Mouse (Mus musculus): ENCODE data around the gene Tenm4. TPM values are rescaled to one million over a fixed set of nuclear protein-coding genes. Genes with fewer than 3 reads are reported as not detected.

Gene Tenm4
- total and polyA plus RNA-seq, 3 experiments, result 0.04 to 0.38 TPM; not detected in 1

GRCm38 (mm10) chr7:96414290-96415055 is 243.4 kb downstream of the Tenm4 start:
- no peak for DNase-seq (ENCODE audit: low spot score)
- no peak for ATAC-seq (ENCODE audit: extremely low read depth, insufficient number of reproducible peaks, low FRiP score, poor library complexity, severe bottlenecking)
- H3K4me1 ChIP-seq (ENCODE audit: insufficient read depth, low read depth, low read length), result no peaks in the 10 kb centered on the region
- no peaks in the 10 kb centered on the region for H3K36me3 ChIP-seq (replicated peaks)
- peaks cover 41% of the 10 kb centered on the region for H3K9me3 ChIP-seq (replicated peaks)
- H3K4me3 ChIP-seq (ENCODE audit: low read depth, low read length), result no peak overlapping the region
- no peak for TF ChIP-seq TAL1 (conservative IDR thresholded peaks at IDR 0.05; ENCODE audit: low read depth, low read length)
- no peak for TF ChIP-seq POLR2AphosphoS5 (IDR thresholded peaks at IDR 0.05; ENCODE audit: insufficient replicate concordance, low read depth, low read length)
- no peak for TF ChIP-seq GATA1 (IDR thresholded peaks at IDR 0.05; ENCODE audit: borderline replicate concordance, low read length)
- no peak for TF ChIP-seq CTCF (IDR thresholded peaks at IDR 0.05; ENCODE audit: low read depth, low read length)
- TF ChIP-seq GATA2 (IDR thresholded peaks at IDR 0.05; ENCODE audit: borderline replicate concordance, low read depth, low read length), result no peak
- no peaks in the 10 kb centered on the region for H3K27me3 ChIP-seq (ENCODE audit: insufficient read depth, low read length)

DNA sequence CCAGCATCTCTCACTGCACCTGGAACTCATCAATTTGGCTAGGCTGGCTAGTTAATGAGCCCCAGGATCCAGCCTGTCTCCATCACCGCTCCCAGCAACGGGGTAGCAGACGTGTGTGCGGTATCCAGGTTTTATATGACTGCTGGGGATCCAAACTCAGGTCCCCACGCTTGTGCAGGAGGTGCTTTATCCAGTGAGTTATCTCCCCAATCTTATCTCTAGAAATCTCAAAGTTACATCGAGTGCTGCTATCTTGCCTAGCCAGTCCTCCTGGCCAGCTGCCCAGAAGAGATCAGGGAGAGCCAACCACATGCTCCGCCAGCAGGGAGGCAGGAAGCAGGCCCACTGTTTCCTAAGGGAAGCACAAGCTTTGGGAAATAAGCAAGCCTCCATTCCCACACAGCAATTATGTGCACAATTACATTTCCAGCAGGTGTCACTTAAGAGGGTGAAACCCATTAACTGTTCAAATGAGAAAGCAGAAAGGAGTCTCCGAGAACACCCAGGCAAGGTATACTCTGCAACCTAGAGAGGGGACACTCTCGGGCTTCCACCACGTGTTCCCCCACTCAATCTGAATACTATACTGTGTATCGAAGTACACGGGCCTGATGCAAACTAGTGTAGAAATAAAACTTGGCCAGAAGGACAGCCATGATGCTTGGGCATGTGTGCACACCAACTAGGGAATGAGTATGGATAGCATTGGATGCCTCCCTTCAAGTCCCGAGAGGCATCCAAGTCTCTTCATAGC is 246.4 kb downstream of the Tenm4 start:
- H3K9me3 ChIP-seq (replicated peaks), result peaks cover 45% of the 10 kb centered on the region
- no peak for ATAC-seq (ENCODE audit: extremely low read depth, insufficient number of reproducible peaks, low FRiP score, poor library complexity, severe bottlenecking)
- TF ChIP-seq POLR2AphosphoS5 (IDR thresholded peaks at IDR 0.05; ENCODE audit: insufficient replicate concordance, low read depth, low read length), result no peak
- TF ChIP-seq GATA1 (IDR thresholded peaks at IDR 0.05; ENCODE audit: borderline replicate concordance, low read length), result no peak
- no peak for TF ChIP-seq GATA2 (IDR thresholded peaks at IDR 0.05; ENCODE audit: borderline replicate concordance, low read depth, low read length)
- no peak for TF ChIP-seq CTCF (IDR thresholded peaks at IDR 0.05; ENCODE audit: low read depth, low read length)
- no peak for TF ChIP-seq TAL1 (conservative IDR thresholded peaks at IDR 0.05; ENCODE audit: low read depth, low read length)
- H3K27me3 ChIP-seq (ENCODE audit: insufficient read depth, low read length), result no peaks in the 10 kb centered on the region
- no peak for DNase-seq (ENCODE audit: low spot score)
- no peak overlapping the region for H3K4me3 ChIP-seq (ENCODE audit: low read depth, low read length)
- no peaks in the 10 kb centered on the region for H3K36me3 ChIP-seq (replicated peaks)
- no peaks in the 10 kb centered on the region for H3K4me1 ChIP-seq (ENCODE audit: insufficient read depth, low read depth, low read length)

- no peak overlapping the region for H3K4me3 ChIP-seq (ENCODE audit: low read depth, low read length)
- no peaks in the 10 kb centered on the region for H3K27me3 ChIP-seq (ENCODE audit: insufficient read depth, low read length)
- H3K36me3 ChIP-seq (replicated peaks), result no peaks in the 10 kb centered on the region
- ATAC-seq (ENCODE audit: extremely low read depth, insufficient number of reproducible peaks, low FRiP score, poor library complexity, severe bottlenecking) (no peak), DNase-seq (ENCODE audit: low spot score) (no peak)
- peaks cover 50% of the 10 kb centered on the region for H3K9me3 ChIP-seq (replicated peaks)
- TF ChIP-seq POLR2AphosphoS5 (IDR thresholded peaks at IDR 0.05; ENCODE audit: insufficient replicate concordance, low read depth, low read length) (no peak), GATA1 (IDR thresholded peaks at IDR 0.05; ENCODE audit: borderline replicate concordance, low read length) (no peak), TAL1 (conservative IDR thresholded peaks at IDR 0.05; ENCODE audit: low read depth, low read length) (no peak), CTCF (IDR thresholded peaks at IDR 0.05; ENCODE audit: low read depth, low read length) (no peak), GATA2 (IDR thresholded peaks at IDR 0.05; ENCODE audit: borderline replicate concordance, low read depth, low read length) (no peak)
- H3K4me1 ChIP-seq (ENCODE audit: insufficient read depth, low read depth, low read length), result no peaks in the 10 kb centered on the region
Observed at GRCm38 (mm10) chr7:96418146-96418545, 247.1 kb downstream of the Tenm4 start.

DNA sequence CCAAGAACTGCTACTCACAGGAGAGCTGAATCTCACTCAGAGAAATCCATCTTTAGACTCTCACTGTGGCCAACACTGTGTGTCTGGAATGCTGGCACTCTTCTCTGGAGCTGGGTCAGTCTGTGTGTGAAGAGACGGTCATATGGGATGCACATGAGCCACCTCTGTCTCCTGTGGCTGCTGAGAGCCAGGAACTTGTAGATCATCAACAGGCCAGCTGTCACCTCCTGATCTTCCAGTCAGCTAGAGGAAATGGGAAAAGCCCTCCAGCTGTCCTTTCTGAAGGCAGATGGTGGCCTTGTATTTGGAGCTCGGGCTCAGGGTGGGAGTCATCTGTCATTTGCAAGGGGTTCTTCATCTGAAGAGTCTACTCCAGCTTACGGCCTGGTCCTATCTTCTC is 249.0 kb downstream of the Tenm4 start:
- Histone ChIP-seq H3K36me3 (replicated peaks) (no peaks in the 10 kb centered on the region), H3K9me3 (replicated peaks) (peaks cover 54% of the 10 kb centered on the region), H3K27me3 (ENCODE audit: insufficient read depth, low read length) (no peaks in the 10 kb centered on the region), H3K4me1 (ENCODE audit: insufficient read depth, low read depth, low read length) (no peaks in the 10 kb centered on the region), H3K4me3 (ENCODE audit: low read depth, low read length) (no peak overlapping the region)
- ATAC-seq (ENCODE audit: extremely low read depth, insufficient number of reproducible peaks, low FRiP score, poor library complexity, severe bottlenecking), result no peak
- no peak for DNase-seq (ENCODE audit: low spot score)
- TF ChIP-seq POLR2AphosphoS5 (IDR thresholded peaks at IDR 0.05; ENCODE audit: insufficient replicate concordance, low read depth, low read length) (no peak), GATA1 (IDR thresholded peaks at IDR 0.05; ENCODE audit: borderline replicate concordance, low read length) (no peak), CTCF (IDR thresholded peaks at IDR 0.05; ENCODE audit: low read depth, low read length) (no peak), GATA2 (IDR thresholded peaks at IDR 0.05; ENCODE audit: borderline replicate concordance, low read depth, low read length) (no peak), TAL1 (conservative IDR thresholded peaks at IDR 0.05; ENCODE audit: low read depth, low read length) (no peak)

GRCm38 (mm10) chr7:96420926-96421605 is 250.0 kb downstream of the Tenm4 start:
- Histone ChIP-seq H3K27me3 (ENCODE audit: insufficient read depth, low read length) (no peaks in the 10 kb centered on the region), H3K4me1 (ENCODE audit: insufficient read depth, low read depth, low read length) (no peaks in the 10 kb centered on the region), H3K9me3 (replicated peaks) (peaks cover 60% of the 10 kb centered on the region), H3K36me3 (replicated peaks) (no peaks in the 10 kb centered on the region), H3K4me3 (ENCODE audit: low read depth, low read length) (no peak overlapping the region)
- TF ChIP-seq TAL1 (conservative IDR thresholded peaks at IDR 0.05; ENCODE audit: low read depth, low read length) (no peak), CTCF (IDR thresholded peaks at IDR 0.05; ENCODE audit: low read depth, low read length) (no peak), GATA1 (IDR thresholded peaks at IDR 0.05; ENCODE audit: borderline replicate concordance, low read length) (no peak), GATA2 (IDR thresholded peaks at IDR 0.05; ENCODE audit: borderline replicate concordance, low read depth, low read length) (no peak), POLR2AphosphoS5 (IDR thresholded peaks at IDR 0.05; ENCODE audit: insufficient replicate concordance, low read depth, low read length) (no peak)
- DNase-seq (ENCODE audit: low spot score) (no peak), ATAC-seq (ENCODE audit: extremely low read depth, insufficient number of reproducible peaks, low FRiP score, poor library complexity, severe bottlenecking) (no peak)

DNA sequence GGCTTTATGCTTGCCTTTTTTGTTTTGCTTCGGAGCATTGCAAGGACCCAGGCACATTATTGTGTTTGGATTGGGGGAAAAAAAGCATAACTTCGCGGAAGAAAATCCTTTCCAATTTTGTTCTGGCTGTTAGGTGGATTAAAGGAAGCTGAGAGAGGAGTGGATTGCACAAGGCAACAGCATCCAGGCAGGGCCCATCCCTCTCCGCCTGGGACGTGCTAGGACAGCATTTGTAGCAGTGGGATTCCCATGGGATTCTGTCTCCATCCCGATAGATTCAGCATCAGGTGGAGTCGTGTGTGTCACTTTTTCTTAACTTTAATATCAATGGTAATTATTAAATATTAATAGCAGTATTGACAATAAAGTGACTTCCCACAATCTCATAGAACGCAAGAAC is 255.9 kb downstream of the Tenm4 start:
- no peak for TF ChIP-seq CTCF (IDR thresholded peaks at IDR 0.05; ENCODE audit: low read depth, low read length)
- TF ChIP-seq POLR2AphosphoS5 (IDR thresholded peaks at IDR 0.05; ENCODE audit: insufficient replicate concordance, low read depth, low read length), result no peak
- no peak for TF ChIP-seq GATA1 (IDR thresholded peaks at IDR 0.05; ENCODE audit: borderline replicate concordance, low read length)
- TF ChIP-seq TAL1 (conservative IDR thresholded peaks at IDR 0.05; ENCODE audit: low read depth, low read length), result no peak
- TF ChIP-seq GATA2 (IDR thresholded peaks at IDR 0.05; ENCODE audit: borderline replicate concordance, low read depth, low read length), result no peak
- H3K9me3 ChIP-seq (replicated peaks), result peaks cover 51% of the 10 kb centered on the region
- H3K36me3 ChIP-seq (replicated peaks), result no peaks in the 10 kb centered on the region
- H3K27me3 ChIP-seq (ENCODE audit: insufficient read depth, low read length), result no peaks in the 10 kb centered on the region
- no peak for ATAC-seq (ENCODE audit: extremely low read depth, insufficient number of reproducible peaks, low FRiP score, poor library complexity, severe bottlenecking)
- DNase-seq (ENCODE audit: low spot score), result no peak
- no peaks in the 10 kb centered on the region for H3K4me1 ChIP-seq (ENCODE audit: insufficient read depth, low read depth, low read length)
- H3K4me3 ChIP-seq (ENCODE audit: low read depth, low read length), result no peak overlapping the region

Measured in G1E (cell line).